Mouse (Mus musculus): ENCODE measurements around the gene Fam32a. TPM values are rescaled to one million over a fixed set of nuclear protein-coding genes. Genes with fewer than 3 reads are reported as not detected.

Gene Fam32a
- polyA plus RNA-seq, 1 experiment = 79.3 TPM

GRCm38 (mm10) chr8:72273111-72273770 lies 53.7 kb downstream of the Fam32a start:
- DNase-seq (ENCODE audit: extremely low spot score in 1 of 2, low spot score in 1 of 2) = no peak

GRCm38 (mm10) chr8:72273807-72274206 lies 54.3 kb downstream of the Fam32a start:
- no peak for DNase-seq (ENCODE audit: extremely low spot score in 1 of 2, low spot score in 1 of 2)

Other genes with a start within 250 kb of the Fam32a start
- gene Cyp4f18, start 210.1 kb upstream of the Fam32a start, polyA plus RNA-seq (2012; rRNA removed) = 0.12 and 0.25 TPM in 2 replicates
- gene Olfr372, start 178.5 kb upstream of the Fam32a start, polyA plus RNA-seq (2012; rRNA removed) = not detected in 2 replicates
- gene Olfr373, start 136.6 kb upstream of the Fam32a start, polyA plus RNA-seq (2012; rRNA removed) = not detected in 2 replicates
- gene Olfr374, start 112.7 kb upstream of the Fam32a start, polyA plus RNA-seq (2012; rRNA removed) = 0.04 and 0.06 TPM in 2 replicates
- 41.6 and 48.7 TPM in 2 replicates for gene Tpm4, start 84.8 kb upstream of the Fam32a start, polyA plus RNA-seq (2012; rRNA removed)
- 60.6 and 63.4 TPM in 2 replicates for gene Rab8a, start 58.5 kb upstream of the Fam32a start, polyA plus RNA-seq (2012; rRNA removed)
- 0.06 and 0.12 TPM in 2 replicates for gene Hsh2d, start 30.1 kb upstream of the Fam32a start, polyA plus RNA-seq (2012; rRNA removed)
- gene Cib3, start 6.9 kb upstream of the Fam32a start, polyA plus RNA-seq (2012; rRNA removed) = 0.06 and 0.21 TPM in 2 replicates
- gene Gm11034, start 6.1 kb upstream of the Fam32a start, polyA plus RNA-seq (2012; rRNA removed) = not detected in 2 replicates
- 111 and 115 TPM in 2 replicates for gene Ap1m1, start 20.3 kb downstream of the Fam32a start, polyA plus RNA-seq (2012; rRNA removed)
- gene Gm10282, start 85.5 kb downstream of the Fam32a start, polyA plus RNA-seq (2012; rRNA removed) = 3.7 and 6.4 TPM in 2 replicates
- gene Klf2, start 99.3 kb downstream of the Fam32a start, polyA plus RNA-seq (2012; rRNA removed) = 10.3 and 18.3 TPM in 2 replicates
- gene Eps15l1, start 201.7 kb downstream of the Fam32a start, polyA plus RNA-seq (2012; rRNA removed) = 76.1 and 81.8 TPM in 2 replicates
- 0.58 and 0.61 TPM in 2 replicates for gene Calr3, start 224.1 kb downstream of the Fam32a start, polyA plus RNA-seq (2012; rRNA removed)
- 9.6 and 10.0 TPM in 2 replicates for gene 1700030K09Rik, start 224.2 kb downstream of the Fam32a start, polyA plus RNA-seq (2012; rRNA removed)

Measured in frontal cortex, adult 2 months (tissue).